Mouse (Mus musculus) lung, embryonic 14.5 days (tissue): ENCODE results near the gene Wdr18. TPM values are rescaled to one million over a fixed set of nuclear protein-coding genes. Genes with fewer than 3 reads are reported as not detected.

ENCODE experiments used
- ATAC-seq: fragments of 200-750 bp; cut with Nextera tagmentation; 2 replicates; pipeline ENCODE4 v1.8.0; 2017; ENCODE audit warnings: mild to moderate bottlenecking, moderate TSS enrichment, moderate library complexity; ENCODE audit not compliant: insufficient read depth
- DNase-seq: peaks from one replicate; pipeline ENCODE4 v3.0.0-alpha.2; 2015
- H3K27ac ChIP-seq: fragments of 300-500 bp; sonication (generic); 2 replicates; pipeline ENCODE4 v1.5.1; 2014; ENCODE audit warnings: low read depth, mild to moderate bottlenecking, moderate library complexity
- H3K27me3 ChIP-seq: fragments of 300-500 bp; sonication (generic); 2 replicates; pipeline ENCODE4 v1.6.1; 2014; ENCODE audit warnings: low read length, control low read depth; ENCODE audit not compliant: insufficient read depth
- H3K36me3 ChIP-seq: fragments of 300-500 bp; sonication (generic); 2 replicates; pipeline ENCODE4 v1.6.1; 2014; ENCODE audit warnings: control low read depth; ENCODE audit not compliant: insufficient read depth
- H3K4me1 ChIP-seq: fragments of 300-500 bp; sonication (generic); 2 replicates; pipeline ENCODE4 v1.6.1; 2014; ENCODE audit warnings: antibody characterized with exemption, control low read depth; ENCODE audit not compliant: insufficient read depth
- H3K4me2 ChIP-seq: fragments of 300-500 bp; sonication (generic); 2 replicates; pipeline ENCODE4 v1.6.1; 2014; ENCODE audit warnings: mild to moderate bottlenecking
- H3K4me3 ChIP-seq: fragments of 300-500 bp; sonication (generic); 2 replicates; pipeline ENCODE4 v1.5.1; 2014; ENCODE audit warnings: low read depth, low read length
- H3K9ac ChIP-seq: fragments of 300-500 bp; sonication (generic); 2 replicates; pipeline ENCODE4 v1.6.1; 2014
- H3K9me3 ChIP-seq: fragments of 300-500 bp; sonication (generic); 2 replicates; pipeline ENCODE4 v1.6.1; 2016; ENCODE audit warnings: low read depth, low read length, control low read depth
- CTCF ChIP-seq: IDR thresholded peaks from 2 replicates; pipeline ENCODE4 v1.5.1; 2016; ENCODE audit warnings: antibody characterized with exemption, low read depth
- WGBS: fragments of 180-500 bp; shearing (Covaris S2); extraction: QIAGEN DNeasy Blood & Tissue Kit; methylation state at CpG from one replicate; pipeline ENCODE4 v1.1.7; 2014; 5-methylcytosine and 5-hydroxymethylcytosine counted together
- polyA plus RNA-seq: library from polyadenylated mRNA; unstranded; fragments of >200 nt; fragmentation: Nextera tagmentation; extraction: Ambion mirVana; gene quantifications from 2 replicates; pipeline ENCODE4 v1.2.1, GENCODE M21; 2014

Gene Wdr18
- polyA plus RNA-seq, 1 experiment from 2014 or later, result 124 TPM

DNA sequence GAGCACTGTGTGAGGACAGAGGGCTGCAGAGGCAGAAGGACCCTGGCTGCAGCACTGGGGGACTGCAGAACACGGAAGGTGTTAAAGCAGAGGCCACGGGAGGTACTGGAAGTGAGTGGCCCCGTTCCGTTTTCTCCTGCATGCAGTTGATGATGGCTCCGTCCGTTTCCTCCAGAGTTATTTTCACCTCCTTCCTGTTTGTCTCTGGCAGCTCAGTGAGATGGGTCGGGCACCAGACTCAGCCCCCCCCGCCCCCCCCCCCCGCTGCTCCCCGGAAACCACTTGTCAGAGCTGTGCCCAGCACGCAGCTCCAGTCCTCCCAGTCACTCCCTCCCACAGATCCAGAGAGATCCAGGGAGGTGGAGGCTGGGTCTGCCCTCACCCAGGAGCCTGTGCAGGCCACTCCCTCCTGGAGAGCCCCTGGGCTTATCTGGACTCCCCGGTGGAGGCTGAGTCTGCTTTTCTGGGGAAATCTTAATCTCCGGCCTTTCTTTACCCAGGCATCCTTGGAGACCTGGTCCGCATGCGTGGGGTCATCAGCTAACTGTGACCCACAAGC is 58.9 kb downstream of the Wdr18 start:
- TF ChIP-seq CTCF, result no peak
- H3K4me1 ChIP-seq, result no peaks in the 10 kb centered on the region; the same call in none of the 2 replicates
- H3K9me3 ChIP-seq, result no peaks in the 10 kb centered on the region
- H3K9ac ChIP-seq, result peak overlapping the region; percentile 49
- peak overlapping the region; percentile 59 for H3K4me2 ChIP-seq
- WGBS, result 4% methylated on average over 15 of the region's 15 CpGs
- H3K27me3 ChIP-seq, result peaks cover 17% of the 10 kb centered on the region
- H3K27ac ChIP-seq, result peak overlapping the region; percentile 71
- peak overlapping the region; percentile 14; the same call in 1 of the 2 replicates for H3K4me3 ChIP-seq
- ATAC-seq (peak; percentile 58), DNase-seq (peak; percentile 62)
- H3K36me3 ChIP-seq, result peaks cover 14% of the 10 kb centered on the region

DNA sequence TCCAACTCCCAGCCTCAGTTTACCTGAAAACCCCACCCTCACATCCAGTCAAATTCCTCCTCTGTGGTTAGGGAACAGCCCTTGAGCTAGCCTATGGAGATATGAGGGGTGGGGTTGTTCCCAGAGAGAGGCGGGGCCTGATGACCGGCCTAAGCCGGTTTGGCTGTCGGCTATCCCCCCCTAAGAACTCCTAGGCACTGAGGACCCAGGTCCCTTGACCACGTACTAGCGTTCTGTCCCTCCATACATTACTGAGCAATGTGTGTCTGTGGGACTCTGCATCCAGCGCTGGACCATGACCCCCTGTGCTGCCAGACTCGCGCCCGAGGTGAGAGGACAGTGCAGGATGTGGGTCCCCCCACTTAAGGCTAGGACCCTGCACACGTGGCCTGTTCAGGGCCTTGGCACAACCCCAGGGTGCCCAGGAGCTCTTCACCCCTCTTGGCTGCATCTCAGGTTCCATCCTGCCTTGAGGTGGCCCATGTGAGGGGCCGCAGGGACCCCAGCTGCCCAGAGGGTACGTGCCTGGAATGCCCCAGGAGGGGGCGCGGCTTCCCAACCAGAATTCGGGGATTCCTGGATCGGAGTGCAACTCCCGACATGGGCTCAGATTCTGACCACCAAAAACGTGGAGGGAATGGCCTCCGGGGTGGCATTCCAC is 59.6 kb downstream of the Wdr18 start:
- Histone ChIP-seq H3K27ac (peak overlapping the region; percentile 71), H3K27me3 (peaks cover 9% of the 10 kb centered on the region), H3K9ac (peak overlapping the region; percentile 49), H3K4me2 (peak overlapping the region; percentile 59), H3K36me3 (peaks cover 15% of the 10 kb centered on the region), H3K9me3 (no peaks in the 10 kb centered on the region), H3K4me1 (no peaks in the 10 kb centered on the region; the same call in none of the 2 replicates), H3K4me3 (peak overlapping the region; percentile 35)
- peak; percentile 45 for TF ChIP-seq CTCF
- ATAC-seq (peak; percentile 85), DNase-seq (peak; percentile 81)
- 9% methylated on average over 20 of the region's 20 CpGs for WGBS

Other genes with a start within 250 kb of the Wdr18 start
- gene Hcn2, start 243.5 kb upstream of the Wdr18 start, polyA plus RNA-seq, result 0.14 TPM in 1 of 2 replicates, not detected in the other
- gene Polrmt, start 213.6 kb upstream of the Wdr18 start, polyA plus RNA-seq, result 44.2 and 44.6 TPM in 2 replicates
- gene Fgf22, start 205.1 kb upstream of the Wdr18 start, polyA plus RNA-seq, result 0.30 and 0.41 TPM in 2 replicates
- gene Rnf126, start 193.2 kb upstream of the Wdr18 start, polyA plus RNA-seq, result 107 and 123 TPM in 2 replicates
- 12.2 and 12.4 TPM in 2 replicates for gene Fstl3, start 182.9 kb upstream of the Wdr18 start, polyA plus RNA-seq
- gene Prss57, start 169.2 kb upstream of the Wdr18 start, polyA plus RNA-seq, result 0.11 TPM in 1 of 2 replicates, not detected in the other
- 68.1 and 72.4 TPM in 2 replicates for gene Palm, start 166.6 kb upstream of the Wdr18 start, polyA plus RNA-seq
- gene Misp, start 139.2 kb upstream of the Wdr18 start, polyA plus RNA-seq, result 5.0 and 6.1 TPM in 2 replicates
- gene Ptbp1, start 105.7 kb upstream of the Wdr18 start, polyA plus RNA-seq, result 355 and 366 TPM in 2 replicates
- 3.5 and 3.7 TPM in 2 replicates for gene Prtn3, start 85.7 kb upstream of the Wdr18 start, polyA plus RNA-seq
- gene Plppr3, start 85.5 kb upstream of the Wdr18 start, polyA plus RNA-seq, result 31.3 and 37.4 TPM in 2 replicates
- gene Elane, start 73.9 kb upstream of the Wdr18 start, polyA plus RNA-seq, result 0.18 and 0.26 TPM in 2 replicates
- gene Cfd, start 69.3 kb upstream of the Wdr18 start, polyA plus RNA-seq, result not detected in 2 replicates
- gene Med16, start 51.2 kb upstream of the Wdr18 start, polyA plus RNA-seq, result 55.5 and 58.7 TPM in 2 replicates
- 4.1 TPM in 1 of 2 replicates, not detected in the other for gene Gm26602, start 49.3 kb upstream of the Wdr18 start, polyA plus RNA-seq
- gene Kiss1r, start 43.2 kb upstream of the Wdr18 start, polyA plus RNA-seq, result 0.70 and 1.2 TPM in 2 replicates
- gene R3hdm4, start 38.9 kb upstream of the Wdr18 start, polyA plus RNA-seq, result 127 and 132 TPM in 2 replicates
- gene Arid3a, start 33.1 kb upstream of the Wdr18 start, polyA plus RNA-seq, result 5.1 and 5.4 TPM in 2 replicates
- 0.30 and 0.41 TPM in 2 replicates for gene Grin3b, start 10.6 kb downstream of the Wdr18 start, polyA plus RNA-seq
- 19.3 and 23.4 TPM in 2 replicates for gene Tmem259, start 24.2 kb downstream of the Wdr18 start, polyA plus RNA-seq
- gene Cnn2, start 28.4 kb downstream of the Wdr18 start, polyA plus RNA-seq, result 354 and 364 TPM in 2 replicates
- 3.0 and 3.5 TPM in 2 replicates for gene Abca7, start 36.3 kb downstream of the Wdr18 start, polyA plus RNA-seq
- 11.2 and 13.2 TPM in 2 replicates for gene Arhgap45, start 56.5 kb downstream of the Wdr18 start, polyA plus RNA-seq
- gene Polr2e, start 79.6 kb downstream of the Wdr18 start, polyA plus RNA-seq, result 240 and 258 TPM in 2 replicates
- 471 and 474 TPM in 2 replicates for gene Gpx4, start 87.0 kb downstream of the Wdr18 start, polyA plus RNA-seq
- gene Sbno2, start 145.4 kb downstream of the Wdr18 start, polyA plus RNA-seq, result 13.9 and 16.3 TPM in 2 replicates
- 28.7 and 29.7 TPM in 2 replicates for gene Stk11, start 155.7 kb downstream of the Wdr18 start, polyA plus RNA-seq
- gene Atp5d, start 178.5 kb downstream of the Wdr18 start, polyA plus RNA-seq, result 493 and 529 TPM in 2 replicates
- 3.8 and 5.5 TPM in 2 replicates for gene Cbarp, start 180.7 kb downstream of the Wdr18 start, polyA plus RNA-seq
- 32.6 and 34.2 TPM in 2 replicates for gene Midn, start 188.1 kb downstream of the Wdr18 start, polyA plus RNA-seq
- gene Cirbp, start 205.8 kb downstream of the Wdr18 start, polyA plus RNA-seq, result 71.8 and 71.9 TPM in 2 replicates
- 8.3 and 9.7 TPM in 2 replicates for gene 1600002K03Rik, start 212.8 kb downstream of the Wdr18 start, polyA plus RNA-seq
- 19.6 and 22.7 TPM in 2 replicates for gene Efna2, start 219.3 kb downstream of the Wdr18 start, polyA plus RNA-seq